Mouse (Mus musculus) central nervous system, embryonic 11.5 days (tissue): ENCODE measurements around the gene 1700025G04Rik. TPM values are rescaled to one million over a fixed set of nuclear protein-coding genes. Genes with fewer than 3 reads are reported as not detected.

Experiments used
- polyA plus RNA-seq: library from polyadenylated mRNA; depleted of rRNA; stranded (reverse); fragments of >200 nt; gene quantifications from 2 replicates; pipeline ENCODE4 v1.2.3, GENCODE M21; 2012; rRNA removed

The 1700025G04Rik gene
- polyA plus RNA-seq, result 19.7 and 25.4 TPM in 2 replicates

GRCm38 (mm10) chr1:152090018-152090553, at the start of gene 1700025G04Rik:
TSS of gene 1700025G04Rik (minus strand) at chr1:152090125.

